Mouse (Mus musculus): ENCODE measurements around the gene Peli2.

DNA sequence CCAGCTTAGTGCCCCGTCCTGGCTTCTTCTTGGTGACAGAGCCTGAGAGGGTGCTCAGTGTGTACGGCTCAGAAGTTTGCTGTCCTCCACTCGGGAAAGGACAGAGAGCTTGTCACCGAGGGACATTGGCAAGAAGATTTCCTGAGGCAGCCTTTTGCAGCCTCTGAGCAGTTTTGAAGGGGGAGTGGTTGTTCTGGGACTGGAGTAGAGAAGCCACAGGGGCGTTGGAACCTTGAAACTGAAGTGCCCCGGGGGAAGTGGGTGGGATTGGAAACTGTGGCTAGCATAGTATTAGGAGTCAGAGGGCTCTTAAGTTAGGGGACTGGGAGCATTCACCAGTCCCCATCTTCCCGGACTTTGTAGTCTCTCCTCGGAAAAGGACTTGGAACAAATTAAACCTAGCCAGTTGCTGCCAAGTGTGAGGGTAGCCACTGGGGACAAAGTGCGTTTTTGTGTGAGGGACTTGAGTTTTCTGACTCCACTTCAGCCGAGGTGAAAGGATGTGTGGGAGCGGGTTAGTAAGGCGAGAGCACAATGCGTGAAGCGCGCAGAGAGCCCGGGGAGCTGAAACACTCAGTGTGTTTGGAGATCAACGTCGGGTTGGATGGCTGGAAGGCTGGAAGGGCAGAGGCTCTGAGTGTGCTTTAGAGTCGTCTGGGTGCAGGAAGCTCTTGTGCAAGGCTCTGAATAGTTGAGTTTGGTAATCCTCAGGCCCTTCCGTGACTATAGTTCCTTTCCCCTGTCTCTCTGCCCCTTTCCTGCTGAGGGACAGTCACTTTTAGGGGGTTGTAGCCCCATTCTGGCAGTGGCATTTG, 10.3 kb downstream of the Peli2 start:
- TF ChIP-seq CTCF (IDR thresholded peaks at IDR 0.05; ENCODE audit: insufficient read depth, low read length) (no peak), POLR2A (IDR thresholded peaks at IDR 0.05; ENCODE audit: borderline replicate concordance, extremely low read depth, low read depth, low read length) (no peak)
